Mouse (Mus musculus) erythroid progenitor cell, adult 5-6 weeks (primary cell): ENCODE results near the gene Zcchc17. TPM values are rescaled to one million over a fixed set of nuclear protein-coding genes. Genes with fewer than 3 reads are reported as not detected.

Experiments used
- total RNA-seq, 2 experiments: library from RNA; stranded (forward) in 1 of 2; stranded (reverse) in 1 of 2; fragments of 150-400 nt in 1 of 2; fragments of 186-747, 209-891 nt in 1 of 2; gene quantifications; 2 replicates each; pipeline versions ENCODE4 v1.2.3 to v1.2.4; 2015 to 2017; ENCODE audit warnings: low replicate concordance in 2 of 2

Zcchc17 gene
- total RNA-seq, 2 experiments from 2014 or later: 15.5 to 54.2 TPM

Other genes starting within 250 kb of the Zcchc17 start
- not detected in 2 replicates for gene Hcrtr1, start 220.6 kb downstream of the Zcchc17 start, total RNA-seq (2015; ENCODE audit: low replicate concordance)
- gene Hcrtr1, start 220.6 kb downstream of the Zcchc17 start, total RNA-seq (2017; ENCODE audit: low replicate concordance): not detected in 2 replicates
- 199 and 217 TPM in 2 replicates for gene Tinagl1, start 184.8 kb downstream of the Zcchc17 start, total RNA-seq (2015; ENCODE audit: low replicate concordance)
- gene Tinagl1, start 184.8 kb downstream of the Zcchc17 start, total RNA-seq (2017; ENCODE audit: low replicate concordance): 249 and 265 TPM in 2 replicates
- gene Gm853, start 137.5 kb downstream of the Zcchc17 start, total RNA-seq (2015; ENCODE audit: low replicate concordance): not detected in 2 replicates
- gene Gm853, start 137.5 kb downstream of the Zcchc17 start, total RNA-seq (2017; ENCODE audit: low replicate concordance): not detected in 2 replicates
- not detected in 2 replicates for gene Serinc2, start 80.7 kb downstream of the Zcchc17 start, total RNA-seq (2015; ENCODE audit: low replicate concordance)
- gene Serinc2, start 80.7 kb downstream of the Zcchc17 start, total RNA-seq (2017; ENCODE audit: low replicate concordance): not detected in 2 replicates
- not detected in 2 replicates for gene Fabp3, start 51.3 kb downstream of the Zcchc17 start, total RNA-seq (2015; ENCODE audit: low replicate concordance)
- gene Fabp3, start 51.3 kb downstream of the Zcchc17 start, total RNA-seq (2017; ENCODE audit: low replicate concordance): not detected in 2 replicates
- not detected in 2 replicates for gene Gm10570, start 51.3 kb downstream of the Zcchc17 start, total RNA-seq (2015; ENCODE audit: low replicate concordance)
- gene Gm10570, start 51.3 kb downstream of the Zcchc17 start, total RNA-seq (2017; ENCODE audit: low replicate concordance): not detected in 2 replicates
- 35.0 and 69.6 TPM in 2 replicates for gene Snrnp40, start 189 bp upstream of the Zcchc17 start, total RNA-seq (2015; ENCODE audit: low replicate concordance)
- gene Snrnp40, start 189 bp upstream of the Zcchc17 start, total RNA-seq (2017; ENCODE audit: low replicate concordance): 25.1 and 58.9 TPM in 2 replicates
- not detected in 2 replicates for gene Nkain1, start 214.2 kb upstream of the Zcchc17 start, total RNA-seq (2015; ENCODE audit: low replicate concordance)
- gene Nkain1, start 214.2 kb upstream of the Zcchc17 start, total RNA-seq (2017; ENCODE audit: low replicate concordance): not detected in 2 replicates